Comparison of ENCODE assay signal across 8 mouse cellular contexts in the genomic region with DNA sequence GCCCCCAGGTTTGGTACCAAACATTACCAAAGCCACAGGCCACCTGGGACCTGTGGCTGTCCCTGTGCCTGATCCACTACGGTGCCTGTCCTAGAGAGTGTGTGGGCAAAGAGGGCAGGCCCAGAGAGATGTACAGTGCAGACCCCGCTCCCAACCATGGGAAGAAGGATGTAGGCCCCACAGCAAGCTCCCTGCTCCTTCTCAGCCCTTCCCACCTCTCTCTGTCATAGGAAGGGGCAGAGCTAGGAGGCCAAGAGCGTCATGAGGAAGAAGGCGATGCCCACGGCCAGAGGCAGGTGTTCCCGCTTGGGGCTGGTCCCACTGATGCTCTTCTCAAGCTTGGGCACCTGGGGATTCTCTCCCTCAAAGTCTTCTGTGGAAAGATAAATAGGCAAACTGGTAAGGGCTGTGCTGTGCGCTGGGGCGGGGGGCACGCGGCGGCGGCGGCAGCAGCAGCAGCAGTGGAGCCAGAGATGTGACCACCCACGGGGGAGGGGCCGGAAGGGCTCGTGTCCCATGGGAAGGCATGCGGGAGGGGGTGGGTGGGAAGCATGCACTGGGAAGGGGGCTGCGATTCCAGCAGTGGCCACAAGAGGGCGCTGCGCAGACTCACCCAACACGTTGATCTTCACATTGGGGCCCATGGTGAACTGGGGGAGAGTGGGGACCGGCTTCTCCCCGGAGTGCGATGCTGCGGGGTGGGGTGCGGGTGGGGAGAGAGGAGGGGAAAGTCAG. TPM values are rescaled to one million over a fixed set of nuclear protein-coding genes. Genes with fewer than 3 reads are reported as not detected.
DNase-seq lines count a peak whose midpoint lies in the region; ATAC-seq lines count a peak whose summit lies in the region.

No protein-coding gene starts in this region.

- no peaks in the 10 kb centered on the region for H3K27me3 ChIP-seq in hindbrain, embryonic 15.5 days
- peaks cover 84% of the 10 kb centered on the region for H3K27me3 ChIP-seq in megakaryocyte, embryonic 14.5 days (replicated peaks)

- peak overlapping the region; percentile 20 for H3K4me3 ChIP-seq in hindbrain, embryonic 15.5 days
- H3K4me3 ChIP-seq in megakaryocyte, embryonic 14.5 days (replicated peaks), result peak overlapping the region; percentile 86

- H3K9me3 ChIP-seq in hindbrain, embryonic 15.5 days, result no peaks in the 10 kb centered on the region
- H3K9me3 ChIP-seq in megakaryocyte, embryonic 14.5 days, result peaks cover 20% of the 10 kb centered on the region

- no peak overlapping the region for H3K27ac ChIP-seq in hindbrain, embryonic 15.5 days (replicated peaks)

- no peak for ATAC-seq in hindbrain, embryonic 15.5 days (ENCODE audit: low FRiP score, low read depth)

- peaks cover 19% of the 10 kb centered on the region for H3K36me3 ChIP-seq in hindbrain, embryonic 15.5 days
- no peaks in the 10 kb centered on the region for H3K36me3 ChIP-seq in megakaryocyte, embryonic 14.5 days (replicated peaks; ENCODE audit: low read length)

- H3K9ac ChIP-seq in hindbrain, embryonic 15.5 days, result no peak overlapping the region

- peaks cover 56% of the 10 kb centered on the region for H3K4me1 ChIP-seq in hindbrain, embryonic 15.5 days (replicated peaks)
- peaks cover 43% of the 10 kb centered on the region for H3K4me1 ChIP-seq in megakaryocyte, embryonic 14.5 days

- H3K4me2 ChIP-seq in hindbrain, embryonic 15.5 days, result peak overlapping the region; percentile 50

- 6% methylated on average over 24 of the region's 26 CpGs for WGBS in hindbrain, embryonic 15.5 days

- peak; percentile 72 to 87 for DNase-seq in left cerebral cortex, adult 18-20 months (ENCODE audit: low spot score in 2 of 2)
- no peak for DNase-seq in left cerebral cortex, adult 11 months (ENCODE audit: low spot score)
- peak; percentile 52 for DNase-seq in cerebellum, adult 9-11 months
- DNase-seq in gastrocnemius, adult 18-20 months (ENCODE audit: low spot score), result peak; percentile 77
- peak; percentile 77 to 90 for DNase-seq in left cerebral cortex, postnatal 10 days (ENCODE audit: extremely low spot score in 1 of 2, low spot score in 2 of 2)
- DNase-seq in right cerebral cortex, postnatal 25 days, result peak; percentile 72

- intact Hi-C loops in left cerebral cortex, postnatal 10 days (cut with DNase I), result loop anchor here (5.0 to 10.0 kb wide), 2 partner anchors 37 to 539 kb away; no protein-coding TSS in a partner anchor

RNA-seq across cellular contexts. Expression of a gene that starts 7.4 kb away (rescaled TPM):
- total RNA-seq in left cerebral cortex, adult 18-20 months (2021), result 10 to 100 TPM; 58.3 to 60.8 TPM
- not detected for total RNA-seq in gastrocnemius, adult 18-20 months (2021)
- polyA plus RNA-seq in hindbrain, embryonic 15.5 days (2015; fragmentation: Nextera tagmentation; extraction: Ambion mirVana), result 62.4 and 72.3 TPM in 2 replicates
- 10 to 100 TPM; 47.7 to 56.7 TPM for total RNA-seq in left cerebral cortex, postnatal 10 days (2021)
- polyA plus RNA-seq in megakaryocyte, embryonic 14.5 days (2012; ENCODE audit: insufficient read depth, low replicate concordance), result not detected in 2 replicates

RNA-seq across cellular contexts. Expression of a gene that starts 22.5 kb away (rescaled TPM):
- total RNA-seq in left cerebral cortex, adult 18-20 months (2021), result under 1 TPM in 1 of 2 experiments, not detected in 1; 0.28 TPM
- total RNA-seq in gastrocnemius, adult 18-20 months (2021), result not detected
- 6.0 and 7.4 TPM in 2 replicates for polyA plus RNA-seq in hindbrain, embryonic 15.5 days (2015; fragmentation: Nextera tagmentation; extraction: Ambion mirVana)
- 1 to 10 TPM in 1 of 2 experiments, under 1 TPM in 1; 0.34 to 1.1 TPM for total RNA-seq in left cerebral cortex, postnatal 10 days (2021)
- polyA plus RNA-seq in megakaryocyte, embryonic 14.5 days (2012; ENCODE audit: insufficient read depth, low replicate concordance), result 0.29 TPM in 1 of 2 replicates, not detected in the other

RNA-seq across cellular contexts. Expression of a gene that starts 34.4 kb away (rescaled TPM):
- total RNA-seq in left cerebral cortex, adult 18-20 months (2021), result 1 to 10 TPM; 5.9 to 8.3 TPM
- 10 to 100 TPM in 1 of 2 experiments, 1 to 10 TPM in 1; 5.7 to 18.8 TPM for total RNA-seq in gastrocnemius, adult 18-20 months (2021)
- 8.9 and 9.1 TPM in 2 replicates for polyA plus RNA-seq in hindbrain, embryonic 15.5 days (2015; fragmentation: Nextera tagmentation; extraction: Ambion mirVana)
- 1 to 10 TPM; 3.3 to 4.4 TPM for total RNA-seq in left cerebral cortex, postnatal 10 days (2021)
- polyA plus RNA-seq in megakaryocyte, embryonic 14.5 days (2012; ENCODE audit: insufficient read depth, low replicate concordance), result 0.16 TPM in 1 of 2 replicates, not detected in the other

RNA-seq across cellular contexts. Expression of a gene that starts 34.4 kb away (rescaled TPM):
- total RNA-seq in left cerebral cortex, adult 18-20 months (2021), result 100 to 1,000 TPM in 1 of 2 experiments, 10 to 100 TPM in 1; 99.8 to 102 TPM
- 10 to 100 TPM; 16.9 to 26.1 TPM for total RNA-seq in gastrocnemius, adult 18-20 months (2021)
- polyA plus RNA-seq in hindbrain, embryonic 15.5 days (2015; fragmentation: Nextera tagmentation; extraction: Ambion mirVana), result 71.0 and 77.1 TPM in 2 replicates
- total RNA-seq in left cerebral cortex, postnatal 10 days (2021), result 10 to 100 TPM; 93.0 to 96.9 TPM
- polyA plus RNA-seq in megakaryocyte, embryonic 14.5 days (2012; ENCODE audit: insufficient read depth, low replicate concordance), result 36.8 and 135 TPM in 2 replicates

RNA-seq across cellular contexts. Expression of a gene that starts 45.0 kb away (rescaled TPM):
- total RNA-seq in left cerebral cortex, adult 18-20 months (2021), result 10 to 100 TPM; 35.2 to 35.8 TPM
- total RNA-seq in gastrocnemius, adult 18-20 months (2021), result 1 to 10 TPM; 7.0 to 8.9 TPM
- 36.2 and 38.5 TPM in 2 replicates for polyA plus RNA-seq in hindbrain, embryonic 15.5 days (2015; fragmentation: Nextera tagmentation; extraction: Ambion mirVana)
- total RNA-seq in left cerebral cortex, postnatal 10 days (2021), result 10 to 100 TPM; 17.9 to 22.3 TPM
- polyA plus RNA-seq in megakaryocyte, embryonic 14.5 days (2012; ENCODE audit: insufficient read depth, low replicate concordance), result 7.0 and 25.0 TPM in 2 replicates

Comparison
In these comparisons a context has a peak if more than half of its experiments do, and no peak if none do; other contexts are left out.
1. RNA of a gene that starts 7.4 kb away (total RNA-seq): 58.3 to 60.8 TPM in left cerebral cortex, adult 18-20 months and 47.7 to 56.7 TPM in left cerebral cortex, postnatal 10 days; not detected in gastrocnemius, adult 18-20 months; every median in the first group is over 10 times any median in the second.